Mouse (Mus musculus): Measurements from ENCODE around the gene 9430007A20Rik. TPM values are rescaled to one million over a fixed set of nuclear protein-coding genes. Genes with fewer than 3 reads are reported as not detected.

The 9430007A20Rik gene
- not detected in 2 replicates for polyA plus RNA-seq (2012; rRNA removed; ENCODE audit: low replicate concordance)

GRCm38 (mm10) chr4:144519522-144519921 lies at the start of gene 9430007A20Rik:
9430007A20Rik (plus strand) TSS chr4:144519822.

DNA sequence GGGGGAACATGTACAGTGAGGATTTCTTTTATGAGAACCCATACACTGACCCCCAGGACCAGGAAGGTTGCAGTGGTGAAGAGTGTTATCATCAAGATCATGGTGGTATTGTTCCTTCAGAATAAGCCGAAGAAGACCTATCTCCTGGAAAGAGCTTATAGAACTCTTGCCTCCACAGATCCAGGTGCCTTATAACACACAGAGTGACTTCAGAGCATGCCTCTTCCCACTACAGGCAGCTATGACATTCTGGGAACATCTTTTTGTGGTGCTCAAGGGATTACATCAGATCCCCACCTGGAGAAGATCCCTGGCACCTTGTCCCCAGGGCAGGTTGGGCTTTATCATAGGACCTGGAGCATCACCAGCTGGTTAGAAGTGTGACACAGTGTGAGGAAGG lies 45.4 kb downstream of the 9430007A20Rik start, which contains the start of gene Gm13124:
Gm13124 (minus strand) TSS at position 101 of the 400 bp plus-strand sequence.

Other genes starting within 250 kb of the 9430007A20Rik start
- not detected in 2 replicates for gene Pramel5, start 239.3 kb upstream of the 9430007A20Rik start, polyA plus RNA-seq (2012; rRNA removed; ENCODE audit: low replicate concordance)
- gene Gm13128, start 189.6 kb upstream of the 9430007A20Rik start, polyA plus RNA-seq (2012; rRNA removed; ENCODE audit: low replicate concordance): not detected in 2 replicates
- gene Gm13119, start 161.9 kb upstream of the 9430007A20Rik start, polyA plus RNA-seq (2012; rRNA removed; ENCODE audit: low replicate concordance): not detected in 2 replicates
- gene Pramef20, start 141.9 kb upstream of the 9430007A20Rik start, polyA plus RNA-seq (2012; rRNA removed; ENCODE audit: low replicate concordance): not detected in 2 replicates
- not detected in 2 replicates for gene Pramef12, start 111.4 kb upstream of the 9430007A20Rik start, polyA plus RNA-seq (2012; rRNA removed; ENCODE audit: low replicate concordance)
- gene 1700012P22Rik, start 81.0 kb upstream of the 9430007A20Rik start, polyA plus RNA-seq (2012; rRNA removed; ENCODE audit: low replicate concordance): not detected in 2 replicates
- not detected in 2 replicates for gene Gm9944, start 66.5 kb upstream of the 9430007A20Rik start, polyA plus RNA-seq (2012; rRNA removed; ENCODE audit: low replicate concordance)
- gene Aadacl3, start 56.1 kb upstream of the 9430007A20Rik start, polyA plus RNA-seq (2012; rRNA removed; ENCODE audit: low replicate concordance): not detected in 2 replicates
- gene Gm13124, start 45.3 kb downstream of the 9430007A20Rik start, polyA plus RNA-seq (2012; rRNA removed; ENCODE audit: low replicate concordance): not detected in 2 replicates
- gene Aadacl4, start 93.9 kb downstream of the 9430007A20Rik start, polyA plus RNA-seq (2012; rRNA removed; ENCODE audit: low replicate concordance): not detected in 2 replicates
- gene Gm436, start 166.5 kb downstream of the 9430007A20Rik start, polyA plus RNA-seq (2012; rRNA removed; ENCODE audit: low replicate concordance): not detected in 2 replicates
- gene Gm13178, start 201.6 kb downstream of the 9430007A20Rik start, polyA plus RNA-seq (2012; rRNA removed; ENCODE audit: low replicate concordance): not detected in 2 replicates

Measured in duodenum, adult 2 months (tissue).